Mouse (Mus musculus) liver, adult 2 months (tissue): ENCODE data around the gene Gm49392.

Experiments
- CTCF ChIP-seq: fragments of 200-500 bp; IDR thresholded peaks from 2 replicates; pipeline ENCODE4 v1.5.1; 2011; ENCODE audit warnings: low read depth, low read length, control low read depth
- POLR2A ChIP-seq: fragments of 200-500 bp; IDR thresholded peaks from 2 replicates; pipeline ENCODE4 v1.6.1; 2011; ENCODE audit warnings: low read length, control low read depth; ENCODE audit not compliant: insufficient read depth; ENCODE audit errors: extremely low read depth

DNA sequence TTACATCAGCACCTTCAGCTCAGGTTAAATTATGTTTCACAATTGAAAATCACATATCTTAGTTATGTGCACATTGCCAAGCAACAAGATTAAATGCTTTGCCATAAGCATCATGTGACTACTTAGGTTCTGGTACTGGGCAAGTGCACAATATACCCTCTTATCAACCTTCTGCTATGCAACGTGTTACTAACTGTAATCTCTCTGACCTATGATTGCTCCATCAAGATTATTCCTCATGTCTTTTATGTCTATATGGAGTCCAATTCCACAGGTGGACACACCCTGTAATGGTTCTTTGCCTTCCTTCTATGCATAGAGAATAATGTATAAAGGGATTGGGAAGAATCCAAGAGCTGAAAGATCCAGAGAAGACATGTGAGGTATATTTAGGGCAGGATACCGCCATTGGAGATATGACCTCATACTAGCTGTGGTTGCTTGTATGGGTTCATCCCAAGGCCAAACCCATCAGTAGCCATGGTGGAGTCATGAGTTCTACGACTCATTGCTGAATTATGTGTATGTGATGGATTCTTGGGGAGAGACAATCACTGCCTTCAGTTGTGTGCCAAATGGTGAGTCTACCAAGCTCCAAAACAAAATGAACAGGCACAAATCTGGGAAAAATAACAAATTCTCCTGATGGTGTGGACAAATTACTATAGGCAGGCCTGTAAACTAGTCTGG is 76.1 kb downstream of the Gm49392 start:
- no peak for TF ChIP-seq CTCF
- TF ChIP-seq POLR2A = no peak
